Mouse (Mus musculus): ENCODE data around the gene A730049H05Rik.

DNA sequence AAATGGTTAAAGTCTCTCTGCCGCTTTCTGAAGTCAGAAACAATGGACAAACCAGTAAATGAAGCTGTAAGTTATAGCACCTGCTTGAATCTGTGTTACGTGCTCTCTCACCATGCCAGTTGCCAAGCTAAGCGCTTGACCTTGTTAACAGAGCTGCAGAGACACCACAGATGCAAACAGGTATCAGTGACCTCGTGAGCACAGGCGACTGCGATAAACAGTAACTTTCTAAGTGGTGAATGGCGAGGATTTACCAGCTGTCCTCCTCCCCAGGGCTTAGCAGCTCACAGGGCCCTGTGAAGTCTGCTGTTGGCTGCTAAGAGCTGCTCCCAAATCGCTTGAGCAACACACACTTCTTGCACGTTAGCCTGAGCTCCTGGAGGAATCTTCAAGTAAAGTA lies 46.3 kb downstream of the A730049H05Rik start:
- TF ChIP-seq POLR2A (IDR thresholded peaks at IDR 0.05; ENCODE audit: borderline replicate concordance, insufficient read depth, low read length) (no peak), CTCF (IDR thresholded peaks at IDR 0.05; ENCODE audit: borderline replicate concordance, insufficient read depth, low read depth, low read length) (no peak)

Measured in cerebellum, adult 2 months (tissue).